In genomic region chr7:137648621-137649020, GRCm38 (mm10) we compare ENCODE assay signal across 25 mouse cellular contexts.
DNase-seq lines count a peak whose midpoint lies in the region; ATAC-seq lines count a peak whose summit lies in the region.
"Had no signal": no experiment of that assay in that cellular context is flagged by ENCODE, and none has a peak within 500 bp of the region (broad histone marks: within the 10 kb centered on the region; RNA-seq: fewer than 3 reads in every experiment).

No protein-coding gene starts in this region.

- no peak for ATAC-seq in heart, embryonic 11.5 days (replicated peaks; ENCODE audit: insufficient number of reproducible peaks, low FRiP score, low TSS enrichment)
- ATAC-seq in embryonic facial prominence, embryonic 14.5 days (ENCODE audit: low read depth): peak; percentile 18; the same call in 1 of the 2 replicates
- ATAC-seq: activated CD4-positive, CD25-positive, alpha-beta regulatory T cell, adult 4 months; CD4-positive, CD25-positive, alpha-beta regulatory T cell, adult 4 months; forebrain, embryonic 14.5 days; forebrain, embryonic 16.5 days; Patski had no signal

- H3K36me3 ChIP-seq in heart, embryonic 11.5 days (ENCODE audit: control insufficient read depth, insufficient read depth, low read length): no peaks in the 10 kb centered on the region
- no peaks in the 10 kb centered on the region for H3K36me3 ChIP-seq in embryonic facial prominence, embryonic 14.5 days (ENCODE audit: control insufficient read depth, insufficient read depth, low read length)
- H3K36me3 ChIP-seq: embryonic facial prominence, embryonic 12.5 days; embryonic facial prominence, embryonic 15.5 days; forebrain, embryonic 10.5 days; forebrain, embryonic 12.5 days; G1E had no signal

- H3K4me1 ChIP-seq in heart, embryonic 11.5 days (ENCODE audit: control insufficient read depth, insufficient read depth, low read length): no peaks in the 10 kb centered on the region
- H3K4me1 ChIP-seq in embryonic facial prominence, embryonic 14.5 days (ENCODE audit: control insufficient read depth, insufficient read depth, low read length): peaks cover 3% of the 10 kb centered on the region; the same call in 1 of the 2 replicates
- H3K4me1 ChIP-seq: forebrain, embryonic 12.5 days had no signal

- H3K4me2 ChIP-seq in heart, embryonic 11.5 days: no peak overlapping the region
- H3K4me2 ChIP-seq in embryonic facial prominence, embryonic 14.5 days (ENCODE audit: low read depth, low read length): no peak overlapping the region
- H3K4me2 ChIP-seq: embryonic facial prominence, embryonic 12.5 days; embryonic facial prominence, embryonic 15.5 days; forebrain, embryonic 12.5 days had no signal

- no peak overlapping the region for H3K9ac ChIP-seq in heart, embryonic 11.5 days (ENCODE audit: low read depth, low read length)
- H3K9ac ChIP-seq in embryonic facial prominence, embryonic 14.5 days (ENCODE audit: low read depth, low read length): no peak overlapping the region
- H3K9ac ChIP-seq: embryonic facial prominence, embryonic 12.5 days; embryonic facial prominence, embryonic 15.5 days; forebrain, embryonic 12.5 days had no signal

- no peaks in the 10 kb centered on the region for H3K9me3 ChIP-seq in heart, embryonic 11.5 days (replicated peaks; ENCODE audit: control insufficient read depth, low read length)
- no peaks in the 10 kb centered on the region for H3K9me3 ChIP-seq in embryonic facial prominence, embryonic 14.5 days (ENCODE audit: control insufficient read depth, low read length)
- H3K9me3 ChIP-seq: embryonic facial prominence, embryonic 12.5 days; embryonic facial prominence, embryonic 15.5 days; forebrain, embryonic 10.5 days; forebrain, embryonic 12.5 days had no signal

- H3K4me3 ChIP-seq in heart, embryonic 11.5 days (ENCODE audit: low read depth, low read length): no peak overlapping the region
- no peak overlapping the region for H3K4me3 ChIP-seq in embryonic facial prominence, embryonic 14.5 days (ENCODE audit: low read depth, low read length)
- H3K4me3 ChIP-seq: embryonic facial prominence, embryonic 12.5 days; embryonic facial prominence, embryonic 15.5 days; erythroblast, embryonic 14.5 days; forebrain, embryonic 10.5 days; forebrain, embryonic 12.5 days had no signal

- no peak overlapping the region for H3K27ac ChIP-seq in heart, embryonic 11.5 days (ENCODE audit: low read depth, low read length)
- no peak overlapping the region for H3K27ac ChIP-seq in embryonic facial prominence, embryonic 14.5 days (replicated peaks; ENCODE audit: low read depth, low read length)
- H3K27ac ChIP-seq: embryonic facial prominence, embryonic 12.5 days; embryonic facial prominence, embryonic 15.5 days; forebrain, embryonic 10.5 days; forebrain, embryonic 12.5 days had no signal

- DNase-seq in embryo, embryonic 10 days (ENCODE audit: low spot score): peak; percentile 8
- no peak for DNase-seq in embryo, embryonic 11 days
- peak; percentile 71 for DNase-seq in heart, adult 11 months
- peak; percentile 54 for DNase-seq in embryonic facial prominence, embryonic 14.5 days (ENCODE audit: low spot score)
- DNase-seq: adrenal gland, adult 8-10 months; adrenal gland, postnatal 14 days; adrenal gland, postnatal 36 days; B cell, adult 2 months; cerebellum, adult 11-12 months; cerebellum, adult 2 months; cerebellum, adult 9-10 months; cerebellum, postnatal 10 days; cerebellum, postnatal 25 days had no signal

- H3K27me3 ChIP-seq in heart, embryonic 11.5 days (ENCODE audit: control insufficient read depth, insufficient read depth, low read length): no peaks in the 10 kb centered on the region
- H3K27me3 ChIP-seq in embryonic facial prominence, embryonic 14.5 days (replicated peaks; ENCODE audit: control insufficient read depth, insufficient read depth, low read length): no peaks in the 10 kb centered on the region
- H3K27me3 ChIP-seq: embryonic facial prominence, embryonic 12.5 days; embryonic facial prominence, embryonic 15.5 days; forebrain, embryonic 12.5 days; Patski had no signal

- 61% methylated on average over 6 of the region's 6 CpGs for WGBS in heart, embryonic 11.5 days (ENCODE audit: insufficient replicate concordance)
- whole genome bisulfite sequencing in embryonic facial prominence, embryonic 14.5 days: 27% methylated on average over 6 of the region's 6 CpGs
